Mouse (Mus musculus) stomach, postnatal 0 days (tissue): Measurements from ENCODE around the gene Ikzf3. TPM values are rescaled to one million over a fixed set of nuclear protein-coding genes. Genes with fewer than 3 reads are reported as not detected.

ENCODE experiments used
- ATAC-seq: fragments of 200-750 bp; cut with Nextera tagmentation; 2 replicates; pipeline ENCODE4 v1.8.0; 2017; ENCODE audit not compliant: low FRiP score, low TSS enrichment
- DNase-seq: peaks from one replicate; pipeline ENCODE4 v3.0.0-alpha.2; 2016; ENCODE audit warnings: low spot score
- H3K27ac ChIP-seq: fragments of 300-500 bp; sonication (generic); replicated peaks from 2 replicates; pipeline ENCODE4 v1.5.1; 2014; ENCODE audit warnings: mild to moderate bottlenecking, control low read depth
- H3K27me3 ChIP-seq: fragments of 300-500 bp; sonication (generic); 2 replicates; pipeline ENCODE4 v1.6.1; 2014; ENCODE audit warnings: low read length; ENCODE audit not compliant: control insufficient read depth, insufficient read depth
- H3K36me3 ChIP-seq: fragments of 300-500 bp; sonication (generic); 2 replicates; pipeline ENCODE4 v1.6.1; 2014; ENCODE audit warnings: low read length, mixed read lengths; ENCODE audit not compliant: control insufficient read depth, insufficient read depth
- H3K4me1 ChIP-seq: fragments of 300-500 bp; sonication (generic); replicated peaks from 2 replicates; pipeline ENCODE4 v1.6.1; 2014; ENCODE audit warnings: antibody characterized with exemption; ENCODE audit not compliant: control insufficient read depth, insufficient read depth
- H3K4me2 ChIP-seq: fragments of 300-500 bp; sonication (generic); replicated peaks from 2 replicates; pipeline ENCODE4 v1.6.1; 2014; ENCODE audit warnings: low read depth, mild to moderate bottlenecking, control low read depth, moderate library complexity
- H3K4me3 ChIP-seq: fragments of 300-500 bp; sonication (generic); 2 replicates; pipeline ENCODE4 v1.5.1; 2014; ENCODE audit warnings: low read depth, low read length, control low read depth
- H3K9ac ChIP-seq: fragments of 300-500 bp; sonication (generic); 2 replicates; pipeline ENCODE4 v1.6.1; 2014; ENCODE audit warnings: mild to moderate bottlenecking, low read length, control low read depth, mixed read lengths
- H3K9me3 ChIP-seq: fragments of 300-500 bp; sonication (generic); 2 replicates; pipeline ENCODE4 v1.6.1; 2016; ENCODE audit warnings: low read length; ENCODE audit not compliant: control insufficient read depth
- CTCF ChIP-seq: IDR thresholded peaks from 2 replicates; pipeline ENCODE4 v1.5.1; 2016; ENCODE audit warnings: antibody characterized with exemption, low read depth, mild to moderate bottlenecking, moderate library complexity
- EP300 ChIP-seq: optimal IDR thresholded peaks from 2 replicates; pipeline ENCODE3; 2016; ENCODE audit warnings: antibody characterized with exemption
- WGBS: fragments of 180-500 bp; shearing (Covaris S2); extraction: QIAGEN DNeasy Blood & Tissue Kit; methylation state at CpG from one replicate; pipeline ENCODE4 v1.1.7; 2014; 5-methylcytosine and 5-hydroxymethylcytosine counted together
- polyA plus RNA-seq: library from polyadenylated mRNA; unstranded; fragments of >200 nt; fragmentation: Nextera tagmentation; extraction: Ambion mirVana; gene quantifications from 2 replicates; pipeline ENCODE4 v1.2.1, GENCODE M21; 2015

Ikzf3 gene
- 0.15 and 0.19 TPM in 2 replicates for polyA plus RNA-seq

GRCm38 (mm10) chr11:98545711-98546231 lies at the start of gene Ikzf3:
Gene Ikzf3, minus strand, starts transcription at chr11:98546031.
- ATAC-seq (0 out of 2 replicates have a peak, but pooled peaks have one; percentile 21), DNase-seq (peak; percentile 44)
- no peaks in the 10 kb centered on the region for H3K9me3 ChIP-seq
- H3K27me3 ChIP-seq = peaks cover 12% of the 10 kb centered on the region
- under 1% methylated on average over 55 of the region's 58 CpGs for WGBS
- H3K4me2 ChIP-seq = peak within 1 kb of the TSS; percentile 69
- 0 out of 2 replicates have a peak within 1 kb of the TSS, but pooled peaks have one; percentile 35 for H3K9ac ChIP-seq
- H3K27ac ChIP-seq = no peak within 1 kb of the TSS
- peak within 1 kb of the TSS; percentile 41 for H3K4me3 ChIP-seq
- TF ChIP-seq EP300 = no peak
- TF ChIP-seq CTCF = no peak
- H3K36me3 ChIP-seq = no peaks in the 10 kb centered on the region
- H3K4me1 ChIP-seq = no peaks in the 10 kb centered on the region

GRCm38 (mm10) chr11:98595473-98595872 lies 49.6 kb upstream of the Ikzf3 start:
- Histone ChIP-seq H3K4me2 (no peak overlapping the region), H3K27me3 (no peaks in the 10 kb centered on the region; the same call in 1 of the 2 replicates), H3K4me3 (no peak overlapping the region), H3K4me1 (peaks cover 3% of the 10 kb centered on the region; the same call in 1 of the 2 replicates), H3K9me3 (no peaks in the 10 kb centered on the region), H3K27ac (no peak overlapping the region), H3K9ac (no peak overlapping the region), H3K36me3 (no peaks in the 10 kb centered on the region)
- ATAC-seq = no peak
- TF ChIP-seq EP300 = no peak
- no peak for TF ChIP-seq CTCF
- 77% methylated on average over 10 of the region's 10 CpGs for WGBS
- no peak for DNase-seq

DNA sequence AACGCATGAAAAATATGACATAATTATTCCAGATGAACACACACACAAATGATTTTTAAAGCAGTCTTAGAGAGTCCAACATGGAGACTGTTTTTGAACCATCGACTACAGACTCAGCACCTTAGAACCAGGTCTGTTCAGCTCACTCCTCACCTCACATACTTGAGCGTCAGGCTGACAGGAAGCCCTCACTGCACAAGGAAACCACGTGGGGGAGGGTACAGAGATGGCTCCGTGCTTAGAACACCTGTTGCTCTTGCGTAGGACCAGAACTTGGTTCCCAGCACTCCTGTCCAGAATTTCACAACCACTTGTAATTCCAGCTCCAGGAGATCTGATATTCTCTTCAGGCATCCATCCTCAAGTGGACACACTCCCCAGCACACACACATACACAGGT lies 49.2 kb upstream of the Ikzf3 start:
- Histone ChIP-seq H3K27ac (no peak overlapping the region), H3K4me1 (peaks cover 3% of the 10 kb centered on the region; the same call in 1 of the 2 replicates), H3K36me3 (no peaks in the 10 kb centered on the region), H3K27me3 (no peaks in the 10 kb centered on the region; the same call in 1 of the 2 replicates), H3K4me3 (no peak overlapping the region), H3K9ac (no peak overlapping the region), H3K9me3 (no peaks in the 10 kb centered on the region), H3K4me2 (no peak overlapping the region)
- WGBS = 73% methylated on average over 6 of the region's 6 CpGs
- TF ChIP-seq CTCF (no peak), EP300 (no peak)
- DNase-seq (no peak), ATAC-seq (no peak)

DNA sequence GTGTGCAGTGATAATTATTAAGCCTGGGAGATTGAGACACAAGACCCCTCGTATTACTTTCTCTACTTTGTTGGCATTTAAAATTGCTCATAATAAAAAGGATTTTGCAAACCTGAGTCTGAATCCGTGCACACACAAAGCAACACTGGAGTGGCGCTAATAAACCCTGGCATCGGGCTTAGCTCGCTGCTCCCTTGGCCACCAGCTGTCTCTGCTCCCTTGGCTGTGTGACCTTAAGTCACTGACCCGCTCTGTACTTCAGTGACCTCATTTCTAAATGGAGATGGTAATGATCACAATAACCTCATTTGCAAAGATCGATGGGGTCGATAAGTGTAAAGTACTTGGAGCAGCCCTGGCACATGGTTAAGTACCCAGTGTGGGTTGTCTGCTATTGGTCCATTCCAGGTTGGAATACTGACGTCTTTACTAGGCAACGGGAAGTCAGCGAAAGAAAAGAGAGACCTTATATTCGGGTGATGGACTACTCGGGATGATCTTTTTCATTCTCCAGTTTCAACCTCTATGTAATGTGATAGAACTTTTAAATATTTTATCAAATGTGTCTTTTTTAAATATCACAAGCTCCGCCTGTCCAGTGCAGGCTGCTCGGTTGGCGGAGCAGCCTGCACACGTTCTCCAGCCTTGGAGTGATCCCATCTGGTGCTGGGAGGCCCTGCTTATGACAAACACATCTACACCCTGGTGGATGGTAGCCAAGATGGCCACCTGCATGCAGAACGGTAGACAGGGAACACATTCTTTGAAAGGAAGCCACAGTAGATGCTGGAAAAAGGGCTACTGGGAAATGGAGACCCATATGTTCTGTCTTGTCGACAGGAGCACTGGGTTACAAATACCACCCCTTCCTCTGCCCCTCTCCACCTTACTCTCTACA lies 45.0 kb upstream of the Ikzf3 start:
- Histone ChIP-seq H3K36me3 (no peaks in the 10 kb centered on the region), H3K27ac (no peak overlapping the region), H3K9me3 (no peaks in the 10 kb centered on the region), H3K9ac (no peak overlapping the region), H3K4me1 (peaks cover 8% of the 10 kb centered on the region), H3K4me2 (no peak overlapping the region), H3K4me3 (no peak overlapping the region), H3K27me3 (no peaks in the 10 kb centered on the region)
- DNase-seq (no peak), ATAC-seq (no peak)
- no peak for TF ChIP-seq EP300
- TF ChIP-seq CTCF = no peak
- 53% methylated on average over 19 of the region's 19 CpGs for WGBS

- Histone ChIP-seq H3K36me3 (no peaks in the 10 kb centered on the region), H3K4me3 (no peak overlapping the region), H3K27ac (0 out of 2 replicates have a peak overlapping the region, but pooled peaks have one; percentile 20), H3K4me2 (no peak overlapping the region), H3K9me3 (no peaks in the 10 kb centered on the region), H3K9ac (no peak overlapping the region), H3K4me1 (peaks cover 9% of the 10 kb centered on the region), H3K27me3 (no peaks in the 10 kb centered on the region)
- TF ChIP-seq CTCF = no peak
- TF ChIP-seq EP300 = no peak
- ATAC-seq (no peak), DNase-seq (no peak)
- WGBS = 74% methylated on average over 8 of the region's 8 CpGs
Measured at GRCm38 (mm10) chr11:98589306-98589705, 43.5 kb upstream of the Ikzf3 start.
